Mouse (Mus musculus) layer of hippocampus, adult 2 months (tissue): ENCODE measurements around the gene Akna. TPM values are rescaled to one million over a fixed set of nuclear protein-coding genes. Genes with fewer than 3 reads are reported as not detected.

Experiments used
- DNase-seq, 2 experiments: peaks; one replicate each; pipeline ENCODE4 v3.0.0; 2022; ENCODE audit warnings: low spot score in 2 of 2
- H3K27ac ChIP-seq: fragments of 200-600 bp; 2 replicates; pipeline ENCODE4 v1.8.1; 2022
- H3K4me3 ChIP-seq: fragments of 200-600 bp; 2 replicates; pipeline ENCODE4 v1.8.1; 2022; ENCODE audit warnings: mild to moderate bottlenecking
- CTCF ChIP-seq: fragments of 200-600 bp; conservative IDR thresholded peaks from 2 replicates; pipeline ENCODE4 v1.8.1; 2022; ENCODE audit warnings: antibody characterized with exemption, mild to moderate bottlenecking, moderate library complexity
- total RNA-seq, 2 experiments: library from RNA; stranded (reverse); gene quantifications; 2 replicates each; pipeline ENCODE4 v1.2.3; 2021

Gene Akna
- total RNA-seq, 2 experiments from 2014 or later = 3.5 to 3.8 TPM

DNA sequence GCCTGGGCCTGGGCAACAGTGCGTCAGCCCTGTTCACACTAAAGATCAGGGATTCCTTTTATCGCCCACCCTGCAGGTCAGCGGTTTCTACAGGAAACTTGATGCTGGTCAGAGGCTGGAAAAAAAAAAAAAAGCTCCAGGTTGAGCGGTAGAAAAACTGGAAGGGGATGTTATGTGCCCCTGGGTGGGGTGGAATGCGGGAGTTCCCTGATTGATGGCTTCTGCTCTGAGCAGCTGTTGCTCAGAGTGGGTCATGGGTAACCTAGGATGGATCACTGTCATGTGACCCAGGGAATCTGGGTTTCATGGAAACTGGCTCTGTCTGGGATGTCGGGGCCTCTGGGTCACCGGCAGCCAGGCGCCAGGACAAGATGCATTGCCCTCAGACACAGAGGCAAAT is 23.2 kb upstream of the Akna start:
- no peak overlapping the region for H3K4me3 ChIP-seq
- no peak overlapping the region for H3K27ac ChIP-seq
- no peak for TF ChIP-seq CTCF
- no peak for DNase-seq

DNA sequence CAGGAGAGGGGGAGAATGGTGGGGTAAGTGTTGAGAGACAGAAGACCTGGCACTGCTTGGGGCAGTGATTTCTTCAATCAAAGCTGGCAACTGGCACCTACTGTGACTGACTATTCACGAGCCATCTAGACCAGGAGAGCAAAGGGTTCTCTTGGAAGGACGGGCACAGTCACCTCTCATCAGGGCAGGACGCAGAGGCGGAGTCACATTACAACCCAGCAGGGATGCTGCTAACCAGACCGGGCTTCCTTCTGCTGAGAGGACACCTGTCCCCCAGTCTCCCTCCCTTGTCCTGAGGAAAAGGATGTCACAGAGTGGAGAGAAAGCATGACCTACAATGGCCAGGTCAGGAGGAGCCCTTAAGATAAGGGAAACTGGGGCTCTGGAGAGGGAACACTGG is 20.7 kb upstream of the Akna start:
- no peak for TF ChIP-seq CTCF
- no peak overlapping the region for H3K27ac ChIP-seq
- no peak for DNase-seq
- H3K4me3 ChIP-seq = no peak overlapping the region

DNA sequence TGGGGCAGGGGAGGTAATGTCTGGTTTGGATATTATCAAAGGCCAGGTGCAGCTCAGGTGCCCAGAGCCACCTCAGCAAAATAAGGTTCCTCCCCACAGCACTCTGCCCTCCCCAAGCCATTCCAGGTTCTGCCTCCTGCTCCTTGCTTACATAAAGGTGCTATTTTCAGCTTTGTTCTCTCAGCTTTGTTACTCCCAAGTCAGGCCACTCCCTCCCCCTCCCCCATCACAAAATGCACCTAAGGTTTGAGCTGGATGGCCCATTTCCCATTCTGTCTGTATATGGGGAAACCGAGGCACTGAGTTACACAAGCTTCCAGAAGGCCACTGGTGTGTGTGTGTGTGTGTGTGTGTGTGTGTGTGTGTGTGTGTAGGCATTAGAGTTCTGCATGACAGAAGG is 20.1 kb upstream of the Akna start:
- TF ChIP-seq CTCF = no peak

DNA sequence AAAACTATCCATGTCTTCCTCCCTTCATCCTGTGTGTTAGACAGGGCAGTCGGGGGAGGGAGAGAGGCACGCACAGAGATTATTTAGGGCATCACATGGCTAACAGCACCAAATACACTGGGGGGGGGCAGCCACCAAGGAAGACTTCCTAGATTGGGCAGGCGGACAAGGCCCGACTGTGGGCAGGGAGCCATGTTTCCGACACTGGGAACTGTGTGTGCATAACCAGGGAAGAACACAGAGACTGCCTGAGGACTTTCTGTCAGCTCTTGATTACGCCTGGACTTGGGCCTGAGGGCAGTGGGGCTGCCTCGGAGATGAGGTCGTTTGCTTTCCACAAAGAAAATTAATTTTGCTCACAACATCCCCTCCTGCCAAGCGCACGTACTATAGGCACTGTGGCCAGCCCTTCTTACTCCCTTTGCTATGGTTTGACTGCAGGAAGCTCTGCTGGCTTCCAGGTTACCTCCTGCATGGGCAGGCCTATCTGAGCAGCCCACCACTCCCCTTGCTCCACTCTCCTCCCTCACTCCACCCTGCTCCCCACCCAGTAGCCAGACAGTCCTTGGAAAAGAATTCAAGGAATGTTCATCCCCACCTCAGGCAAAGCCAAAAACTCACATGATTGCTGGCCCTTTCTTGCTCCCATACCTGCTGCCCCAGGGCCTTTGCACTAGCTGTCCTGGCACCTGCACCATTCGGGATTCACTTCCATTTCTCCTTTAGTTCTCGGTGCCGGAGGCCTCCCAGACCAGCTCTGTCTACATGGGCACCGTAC is 17.2 kb upstream of the Akna start:
- DNase-seq = no peak
- Histone ChIP-seq H3K4me3 (no peak overlapping the region), H3K27ac (no peak overlapping the region)
- TF ChIP-seq CTCF = no peak

More for the DNA sequence above, 20.1 kb upstream of the Akna start:
- no peak overlapping the region for H3K4me3 ChIP-seq
- H3K27ac ChIP-seq = no peak overlapping the region
- DNase-seq = no peak

DNA sequence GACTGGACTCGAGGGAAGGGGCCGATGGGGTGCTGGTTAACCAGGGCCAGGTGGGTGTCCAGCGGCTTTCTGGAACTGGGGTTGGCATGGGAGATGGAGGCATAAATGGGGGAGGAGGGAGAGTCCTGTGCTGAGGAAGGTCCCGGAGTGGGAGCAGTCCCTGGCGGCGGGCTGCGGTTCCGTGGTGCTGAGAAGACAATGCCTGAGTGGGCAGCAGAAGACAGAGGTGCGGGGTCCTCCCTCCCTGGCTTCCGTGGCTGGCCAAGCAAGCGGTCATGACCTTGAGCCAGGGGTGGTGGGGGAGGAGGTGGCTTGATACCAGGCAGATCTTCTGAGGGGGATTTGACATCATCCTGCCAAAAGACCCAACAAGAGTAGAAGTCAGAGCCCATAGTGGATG is 15.1 kb upstream of the Akna start:
- no peak overlapping the region for H3K27ac ChIP-seq
- no peak for DNase-seq
- H3K4me3 ChIP-seq = no peak overlapping the region
- TF ChIP-seq CTCF = no peak

DNA sequence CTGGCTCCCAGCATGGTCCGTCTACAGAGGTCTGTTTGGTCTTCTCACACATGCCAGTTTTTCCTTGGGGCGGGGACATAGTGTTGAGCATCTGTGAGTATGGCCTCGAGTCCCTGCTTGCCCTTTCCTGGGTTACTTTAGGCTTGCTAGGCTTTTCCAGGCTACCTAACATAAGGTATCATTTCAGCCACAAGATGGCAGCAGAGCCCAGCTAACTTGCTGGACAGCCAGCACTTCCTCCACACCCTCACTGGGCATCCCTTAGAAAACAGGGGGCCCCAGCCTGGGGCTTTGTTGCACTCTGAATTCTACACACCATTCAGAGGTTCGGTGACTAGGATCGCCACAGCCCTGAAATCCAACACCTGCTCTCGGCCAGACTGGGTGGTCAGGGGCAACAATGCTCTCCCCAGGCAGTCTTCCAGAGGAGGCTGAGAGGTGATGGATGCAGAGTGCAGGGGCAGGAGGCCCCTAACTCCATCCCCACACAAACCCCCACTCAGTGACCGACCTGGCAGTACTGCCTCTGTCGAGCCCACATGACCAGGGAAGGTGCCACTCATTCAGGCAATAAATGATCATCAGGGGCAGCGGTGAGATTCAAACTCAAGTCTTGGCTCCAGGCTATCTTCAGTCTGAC is 14.3 kb upstream of the Akna start:
- H3K4me3 ChIP-seq = no peak overlapping the region

DNA sequence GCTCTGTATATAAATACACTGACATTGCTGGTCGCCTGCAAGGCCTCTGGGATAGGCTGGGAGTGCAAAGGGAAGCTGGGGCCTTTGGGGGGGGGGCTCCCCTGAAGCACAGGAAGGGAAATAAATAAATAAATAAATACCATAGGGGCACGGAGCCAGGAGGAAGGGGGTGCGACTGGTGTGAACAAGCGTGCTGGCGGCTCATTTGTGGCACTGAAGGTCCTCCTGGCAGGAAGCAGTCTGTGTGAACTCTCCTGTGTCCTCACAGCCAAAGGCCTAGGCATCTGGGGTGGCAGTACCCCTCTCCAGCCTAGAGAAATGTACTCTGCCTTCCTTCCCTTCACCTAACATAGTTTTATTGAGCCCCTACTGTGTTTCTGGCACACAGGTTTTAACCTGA is 11.8 kb upstream of the Akna start:
- TF ChIP-seq CTCF = no peak
- Histone ChIP-seq H3K27ac (no peak overlapping the region), H3K4me3 (no peak overlapping the region)
- no peak for DNase-seq

More for the DNA sequence above, 14.3 kb upstream of the Akna start:
- peak; percentile 72 to 86 for DNase-seq
- no peak overlapping the region for H3K27ac ChIP-seq
- peak; percentile 91 for TF ChIP-seq CTCF

DNA sequence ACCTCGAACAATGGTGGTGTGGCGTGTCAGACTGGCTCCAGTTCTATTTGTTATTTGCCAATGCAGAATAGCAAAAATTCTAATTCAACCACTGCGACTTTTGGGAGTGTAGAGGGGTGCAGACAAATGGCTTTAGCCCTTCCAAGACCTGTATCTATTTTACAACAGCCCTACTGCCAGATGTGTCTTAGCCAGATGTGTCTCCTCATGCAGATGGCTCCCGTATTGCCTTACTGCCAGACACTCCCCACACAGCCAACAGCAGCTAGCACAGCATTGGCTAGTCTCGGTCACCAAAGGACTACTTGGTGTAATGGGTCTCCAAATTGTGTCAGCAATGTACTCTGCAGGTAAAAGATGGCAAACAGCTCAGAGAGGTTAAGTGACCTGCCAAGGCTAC is 8.1 kb upstream of the Akna start:
- H3K27ac ChIP-seq = no peak overlapping the region
- TF ChIP-seq CTCF = no peak
- H3K4me3 ChIP-seq = no peak overlapping the region
- DNase-seq = no peak

DNA sequence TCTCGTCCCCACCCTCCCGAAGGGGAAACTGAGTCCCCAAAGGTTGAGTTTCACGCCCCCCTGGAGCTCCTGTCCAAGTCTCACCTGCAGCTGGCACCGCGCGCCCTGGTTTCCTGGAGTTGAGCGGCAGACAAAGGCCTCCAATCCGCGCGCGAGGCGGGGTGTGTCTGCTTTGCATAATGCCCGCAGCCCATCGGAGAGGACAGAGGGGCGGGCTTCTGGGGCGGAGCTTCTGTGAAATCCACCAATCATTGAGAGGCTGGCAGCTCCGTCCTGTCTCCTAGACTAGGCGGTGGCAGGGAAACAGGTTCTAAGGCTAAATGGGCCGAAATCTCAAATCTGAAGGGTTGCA is 7.4 kb upstream of the Akna start:
- Histone ChIP-seq H3K4me3 (peak overlapping the region; percentile 67), H3K27ac (no peak overlapping the region)
- no peak for TF ChIP-seq CTCF
- peak; percentile 83 to 87 for DNase-seq

DNA sequence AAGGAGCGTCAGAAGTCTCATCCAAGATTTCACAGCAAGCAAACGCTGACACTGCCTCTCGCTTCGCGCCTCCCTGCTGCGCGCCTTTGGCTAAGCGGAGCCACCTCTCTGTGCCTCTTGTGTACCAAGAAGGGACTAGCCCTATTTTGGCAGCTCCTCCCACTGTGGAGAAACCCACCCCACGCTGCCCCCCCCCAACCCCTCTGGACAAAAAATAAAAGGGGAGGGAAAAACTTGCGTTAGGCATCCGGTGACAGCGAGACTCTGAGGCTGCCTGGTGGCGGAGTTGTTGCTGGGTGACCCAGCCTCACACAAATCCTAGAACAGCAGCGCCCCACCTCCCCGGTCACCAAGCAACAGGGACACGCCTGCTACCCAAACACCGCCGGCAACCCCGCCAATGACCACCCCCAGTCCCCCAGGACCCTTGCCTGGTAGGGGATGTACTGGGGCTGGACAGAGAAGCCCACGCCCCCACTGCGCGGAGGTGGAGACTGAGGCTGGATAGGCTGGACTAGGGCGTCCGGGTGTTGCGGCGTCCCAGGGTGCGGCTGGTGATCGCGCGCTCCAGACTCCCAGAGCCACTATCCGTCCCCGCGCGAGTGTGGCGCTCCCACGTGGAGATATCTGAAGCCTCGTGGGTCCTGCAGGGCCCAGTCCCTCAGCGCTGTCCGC is 6.9 kb upstream of the Akna start:
- peak in 1 of 2 experiments; percentile 33 for DNase-seq
- peak overlapping the region; percentile 67 for H3K4me3 ChIP-seq
- TF ChIP-seq CTCF = no peak
- peak overlapping the region; percentile 65; the same call in 1 of the 2 replicates for H3K27ac ChIP-seq

DNA sequence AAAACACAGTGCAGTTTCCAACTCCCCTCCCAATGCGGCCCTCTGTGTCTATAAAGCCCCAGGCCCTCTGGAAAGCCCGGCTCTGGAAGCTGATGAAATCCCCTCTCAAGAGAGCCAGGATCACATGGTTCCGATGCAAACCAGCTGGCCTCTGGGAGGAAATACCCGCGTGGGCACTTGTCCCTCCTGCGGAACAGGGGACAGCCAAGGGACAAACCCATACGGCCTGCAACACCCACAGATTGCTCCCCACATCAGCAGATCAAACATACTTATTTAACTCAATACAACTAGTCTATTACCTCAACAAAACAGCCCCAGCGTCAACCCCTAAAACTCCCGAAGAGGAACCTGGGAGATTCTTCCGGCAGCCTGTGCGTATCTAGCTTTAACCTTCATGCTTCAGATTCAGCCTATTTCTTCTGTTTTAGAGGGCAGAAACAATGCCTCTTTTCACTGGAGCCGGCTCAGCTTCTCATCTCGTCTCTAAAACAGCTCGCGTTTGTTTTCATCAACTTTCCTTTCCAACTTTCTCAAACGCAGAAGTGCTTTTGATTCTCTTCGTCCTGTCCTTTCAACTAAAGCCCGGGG is 6.3 kb upstream of the Akna start:
- peak overlapping the region; percentile 65 for H3K27ac ChIP-seq
- no peak for TF ChIP-seq CTCF
- DNase-seq = no peak
- H3K4me3 ChIP-seq = peak overlapping the region; percentile 67

DNA sequence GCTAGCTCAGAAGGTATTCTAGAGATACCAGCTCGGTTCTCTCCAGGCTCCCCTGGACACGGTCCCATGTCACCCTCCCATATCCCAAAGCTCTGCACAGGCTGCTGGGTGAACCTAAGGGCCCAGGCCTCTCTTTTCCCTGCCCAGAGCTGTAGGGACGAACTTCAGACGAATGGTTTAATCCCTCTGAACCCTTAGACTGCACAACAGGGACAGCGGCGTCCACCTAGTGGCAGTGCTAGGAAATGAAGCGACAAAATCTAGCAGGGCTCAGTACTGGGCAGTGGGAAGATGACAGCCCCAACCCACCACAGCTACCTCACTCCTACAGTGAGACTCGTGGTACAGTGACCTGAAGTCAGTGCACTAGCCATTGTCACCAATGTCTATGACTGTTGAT is 5.5 kb upstream of the Akna start:
- DNase-seq = peak in 1 of 2 experiments; percentile 53
- no peak overlapping the region; the same call in 1 of the 2 replicates for H3K27ac ChIP-seq
- no peak overlapping the region; the same call in 1 of the 2 replicates for H3K4me3 ChIP-seq
- peak; percentile 89 for TF ChIP-seq CTCF

DNA sequence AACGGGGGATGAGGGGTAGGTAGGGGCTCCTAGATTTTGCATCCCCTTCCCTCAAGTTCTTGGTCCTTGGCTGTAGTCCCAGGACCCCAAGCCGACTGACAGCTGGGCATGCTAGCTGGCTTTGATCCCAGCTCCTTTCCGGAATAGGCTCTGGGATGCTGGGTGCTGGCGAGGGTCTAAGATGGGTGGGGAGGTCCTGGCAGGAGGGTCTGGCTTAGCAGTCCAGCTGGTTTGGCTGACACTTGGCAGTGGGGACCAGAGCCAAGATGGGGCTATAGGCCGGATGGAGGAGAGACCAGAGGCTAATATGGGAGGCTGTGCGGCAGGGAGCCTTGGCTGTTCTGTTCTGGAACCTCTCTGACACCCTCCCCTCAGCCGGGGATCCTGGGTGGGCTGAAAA is 5.1 kb upstream of the Akna start:
- no peak overlapping the region for H3K27ac ChIP-seq
- TF ChIP-seq CTCF = no peak
- H3K4me3 ChIP-seq = no peak overlapping the region
- DNase-seq = no peak

DNA sequence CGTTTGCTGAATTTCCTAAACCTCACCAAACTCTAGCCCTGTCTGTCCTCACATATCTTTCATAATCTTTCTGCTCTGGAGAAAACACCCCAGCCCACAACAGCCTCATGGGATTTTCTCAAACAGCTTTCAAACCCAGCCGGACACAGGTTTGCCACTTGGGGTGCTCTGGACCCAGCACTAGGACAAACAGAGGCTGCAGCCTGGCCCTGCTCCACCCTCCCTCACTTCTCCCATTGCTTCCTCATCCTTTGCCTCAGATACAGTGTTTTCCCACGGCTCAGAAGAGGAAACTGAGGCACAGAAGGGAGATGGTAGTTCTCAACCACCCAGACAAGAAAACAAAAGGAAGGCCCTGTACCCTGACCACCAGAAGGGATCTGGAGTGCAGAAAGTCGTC is 2.5 kb upstream of the Akna start:
- no peak for DNase-seq
- no peak overlapping the region for H3K27ac ChIP-seq
- H3K4me3 ChIP-seq = no peak overlapping the region
- no peak for TF ChIP-seq CTCF
